Mouse (Mus musculus): ENCODE measurements at regions not wholly inside any gene's neighbourhood (a gene's known extent, or its start where the extent isn't known, plus 50 kb on each side); places are given as distances from the start of the nearest gene placed in this dataset.

DNA sequence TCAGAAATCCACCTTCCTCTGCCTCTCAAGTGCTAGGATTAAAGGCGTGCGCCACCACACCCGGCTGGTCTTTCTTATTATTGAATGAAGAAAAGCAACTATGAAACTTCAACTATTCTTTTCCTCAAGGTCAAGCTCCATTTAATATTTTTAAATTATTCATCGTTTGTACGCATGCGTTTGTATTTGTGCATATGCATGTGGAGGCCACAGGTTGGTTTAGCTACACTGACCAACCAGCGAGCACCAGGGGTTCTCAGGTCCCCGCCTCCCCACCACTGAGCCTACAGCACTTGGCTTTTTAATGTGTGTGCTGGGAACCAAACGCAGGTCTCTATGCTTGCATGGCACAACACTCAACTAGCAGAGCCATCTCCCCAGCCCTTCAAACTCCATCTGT lies 51.0 kb upstream of the Tmem252 start:
- H3K4me1 ChIP-seq (ENCODE audit: control insufficient read depth, insufficient read depth, low read length), result no peaks in the 10 kb centered on the region
- TF ChIP-seq CTCF (IDR thresholded peaks at IDR 0.05; ENCODE audit: low read depth, low read length) (no peak), POLR2A (IDR thresholded peaks at IDR 0.05; ENCODE audit: borderline replicate concordance, low read depth, low read length) (no peak)
- no peak overlapping the region for H3K27ac ChIP-seq (ENCODE audit: insufficient read depth, low read depth, low read length)
- H3K4me3 ChIP-seq (ENCODE audit: insufficient read depth, low read length), result no peak overlapping the region

DNA sequence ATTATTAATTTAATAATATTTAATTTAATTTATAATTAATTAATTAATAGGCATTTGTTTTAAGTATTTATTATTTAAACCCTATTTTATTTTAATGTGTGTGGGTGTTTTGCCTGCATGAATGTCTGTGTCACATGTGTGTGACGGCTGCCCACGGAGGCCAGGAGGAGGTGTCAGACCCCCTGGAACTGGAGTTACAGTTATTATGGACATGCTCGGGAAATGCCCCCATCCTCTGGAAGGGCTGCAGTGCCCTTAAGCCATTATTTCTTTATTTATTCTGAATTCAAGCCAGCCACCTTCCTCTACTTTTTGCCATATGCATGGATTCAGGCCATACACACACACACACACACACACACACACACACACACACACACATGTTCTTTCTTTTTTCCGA lies 51.5 kb upstream of the Tmem252 start:
- H3K4me3 ChIP-seq (ENCODE audit: insufficient read depth, low read length), result no peak overlapping the region
- no peak for TF ChIP-seq CTCF (IDR thresholded peaks at IDR 0.05; ENCODE audit: low read depth, low read length)
- TF ChIP-seq POLR2A (IDR thresholded peaks at IDR 0.05; ENCODE audit: borderline replicate concordance, low read depth, low read length), result no peak

GRCm38 (mm10) chr19:24621610-24622220 lies 52.1 kb upstream of the Tmem252 start:
- no peak overlapping the region for H3K4me3 ChIP-seq (ENCODE audit: insufficient read depth, low read length)
- TF ChIP-seq CTCF (IDR thresholded peaks at IDR 0.05; ENCODE audit: low read depth, low read length), result peak; percentile 87
- TF ChIP-seq POLR2A (IDR thresholded peaks at IDR 0.05; ENCODE audit: borderline replicate concordance, low read depth, low read length), result no peak
- no peaks in the 10 kb centered on the region for H3K4me1 ChIP-seq (ENCODE audit: control insufficient read depth, insufficient read depth, low read length)

More for the DNA sequence above, 51.5 kb upstream of the Tmem252 start:
- H3K27ac ChIP-seq (ENCODE audit: insufficient read depth, low read depth, low read length), result no peak overlapping the region
- no peaks in the 10 kb centered on the region for H3K4me1 ChIP-seq (ENCODE audit: control insufficient read depth, insufficient read depth, low read length)

DNA sequence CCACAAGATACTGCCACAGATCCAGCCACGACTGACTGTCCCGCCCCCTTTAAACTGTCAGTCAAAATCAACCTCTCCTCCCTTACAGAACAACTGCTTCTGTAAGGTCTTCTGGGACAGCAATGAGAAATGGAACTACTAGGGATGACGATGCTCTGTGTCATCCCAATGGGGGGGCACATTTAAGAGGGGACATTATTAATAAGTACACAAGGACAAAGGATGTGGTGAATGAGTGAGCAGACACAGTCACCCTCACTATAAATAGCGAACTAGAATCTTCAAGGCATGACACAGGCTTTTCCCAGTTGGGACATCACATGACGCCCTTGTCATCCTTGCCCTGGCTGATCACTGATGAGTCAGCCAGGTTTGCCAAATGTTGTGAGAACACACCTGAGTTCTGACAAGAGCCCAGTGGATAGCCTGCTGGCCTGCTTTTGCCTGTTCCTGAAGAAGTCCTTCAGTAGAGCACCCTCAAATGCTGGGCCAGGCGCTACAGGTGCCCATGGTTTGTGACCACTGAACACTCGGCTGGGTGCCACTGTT lies 58.0 kb upstream of the Tmem252 start:
- TF ChIP-seq CTCF (IDR thresholded peaks at IDR 0.05; ENCODE audit: low read depth, low read length) (no peak), POLR2A (IDR thresholded peaks at IDR 0.05; ENCODE audit: borderline replicate concordance, low read depth, low read length) (no peak)
- Histone ChIP-seq H3K27ac (ENCODE audit: insufficient read depth, low read depth, low read length) (no peak overlapping the region; the same call in 1 of the 2 replicates), H3K4me1 (ENCODE audit: control insufficient read depth, insufficient read depth, low read length) (peaks cover 4% of the 10 kb centered on the region; the same call in 1 of the 2 replicates), H3K4me3 (ENCODE audit: insufficient read depth, low read length) (no peak overlapping the region)

More at GRCm38 (mm10) chr19:24621610-24622220, 52.1 kb upstream of the Tmem252 start:
- H3K27ac ChIP-seq (ENCODE audit: insufficient read depth, low read depth, low read length), result no peak overlapping the region

DNA sequence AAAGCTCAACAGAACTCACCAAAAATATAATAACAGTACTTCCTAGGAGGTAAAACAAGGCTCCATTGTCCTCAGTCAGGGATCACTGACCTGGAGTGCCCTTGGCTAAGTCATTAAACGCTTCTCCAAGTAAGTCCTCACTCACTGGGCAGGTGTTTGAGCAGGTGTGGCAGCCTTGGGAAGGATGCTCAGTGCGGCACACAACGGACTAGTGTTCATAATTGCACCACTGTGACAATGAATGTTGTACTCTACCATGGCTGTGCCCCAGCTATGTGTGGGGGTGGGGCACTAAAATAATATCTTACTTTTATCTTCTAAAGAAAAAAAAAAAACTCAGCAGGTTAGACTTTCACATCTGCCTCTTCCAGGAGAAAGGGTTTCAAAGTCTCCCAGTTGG lies 52.2 kb upstream of the Pip5k1b start:
- Histone ChIP-seq H3K4me3 (ENCODE audit: insufficient read depth, low read length) (no peak overlapping the region), H3K4me1 (ENCODE audit: control insufficient read depth, insufficient read depth, low read length) (no peaks in the 10 kb centered on the region), H3K27ac (ENCODE audit: insufficient read depth, low read depth, low read length) (no peak overlapping the region)
- TF ChIP-seq POLR2A (IDR thresholded peaks at IDR 0.05; ENCODE audit: borderline replicate concordance, low read depth, low read length) (no peak), CTCF (IDR thresholded peaks at IDR 0.05; ENCODE audit: low read depth, low read length) (no peak)

- H3K27ac ChIP-seq (ENCODE audit: insufficient read depth, low read depth, low read length), result no peak overlapping the region
- H3K4me3 ChIP-seq (ENCODE audit: insufficient read depth, low read length), result no peak overlapping the region
- no peaks in the 10 kb centered on the region for H3K4me1 ChIP-seq (ENCODE audit: control insufficient read depth, insufficient read depth, low read length)
- TF ChIP-seq CTCF (IDR thresholded peaks at IDR 0.05; ENCODE audit: low read depth, low read length) (no peak), POLR2A (IDR thresholded peaks at IDR 0.05; ENCODE audit: borderline replicate concordance, low read depth, low read length) (no peak)
These were observed 50.8 kb upstream of the Pip5k1b start for GRCm38 (mm10) chr19:24606390-24606976.
